Mouse (Mus musculus) urinary bladder, adult 18-20 months (tissue): ENCODE data around the gene Bpgm.

Source experiments
- DNase-seq, 2 experiments: peaks; one replicate each; pipeline ENCODE4 v3.0.0; 2022; ENCODE audit warnings: low spot score in 2 of 2, mixed read lengths in 2 of 2

The Bpgm gene

GRCm38 (mm10) chr6:34483811-34484210, 7.8 kb downstream of the Bpgm start:
- no peak for DNase-seq

- DNase-seq = no peak
These were observed 10.1 kb downstream of the Bpgm start for GRCm38 (mm10) chr6:34486071-34486626.

GRCm38 (mm10) chr6:34493327-34494095, 17.5 kb downstream of the Bpgm start:
- DNase-seq = no peak

GRCm38 (mm10) chr6:34495140-34495551, 19.1 kb downstream of the Bpgm start:
- no peak for DNase-seq

- DNase-seq = no peak
These were observed 22.1 kb downstream of the Bpgm start for GRCm38 (mm10) chr6:34497991-34498625.

- no peak for DNase-seq
These were observed 26.3 kb downstream of the Bpgm start for GRCm38 (mm10) chr6:34502291-34502690.

- DNase-seq = no peak
These were observed 29.9 kb downstream of the Bpgm start for GRCm38 (mm10) chr6:34505957-34506356.

- no peak for DNase-seq
These were observed 31.6 kb downstream of the Bpgm start for GRCm38 (mm10) chr6:34507581-34507980.

GRCm38 (mm10) chr6:34508016-34508415, 32.0 kb downstream of the Bpgm start:
- DNase-seq = no peak

GRCm38 (mm10) chr6:34510277-34510676, 34.3 kb downstream of the Bpgm start:
- DNase-seq = no peak

- DNase-seq = no peak
These were observed 35.4 kb downstream of the Bpgm start for GRCm38 (mm10) chr6:34511410-34511809.

GRCm38 (mm10) chr6:34512741-34513140, 36.7 kb downstream of the Bpgm start:
- no peak for DNase-seq

GRCm38 (mm10) chr6:34514655-34515054, 38.6 kb downstream of the Bpgm start:
- no peak for DNase-seq

- DNase-seq = no peak
These were observed 39.2 kb downstream of the Bpgm start for GRCm38 (mm10) chr6:34515098-34515782.

GRCm38 (mm10) chr6:34515783-34516099, 39.7 kb downstream of the Bpgm start:
- no peak for DNase-seq

- DNase-seq = no peak
These were observed 41.7 kb downstream of the Bpgm start for GRCm38 (mm10) chr6:34517750-34518149.

GRCm38 (mm10) chr6:34519087-34519486, 43.1 kb downstream of the Bpgm start:
- DNase-seq = no peak

GRCm38 (mm10) chr6:34520491-34520890, 44.5 kb downstream of the Bpgm start:
- DNase-seq = no peak

GRCm38 (mm10) chr6:34520912-34521311, 44.9 kb downstream of the Bpgm start:
- DNase-seq = no peak

- DNase-seq = no peak
These were observed 47.5 kb downstream of the Bpgm start for GRCm38 (mm10) chr6:34523476-34523875.

GRCm38 (mm10) chr6:34525499-34525924, 49.5 kb downstream of the Bpgm start:
- no peak for DNase-seq

- no peak for DNase-seq
These were observed 49.9 kb downstream of the Bpgm start for GRCm38 (mm10) chr6:34525927-34526326.

GRCm38 (mm10) chr6:34526389-34526788, 50.4 kb downstream of the Bpgm start:
- DNase-seq = no peak
